Mouse (Mus musculus) neural tube, embryonic 13.5 days (tissue): ENCODE measurements around the gene Stard3. TPM values are rescaled to one million over a fixed set of nuclear protein-coding genes. Genes with fewer than 3 reads are reported as not detected.
A peak's percentile ranks its signal among the peaks of the same experiment; 100 is the strongest.
"Not testable (repeated sequence)": the region's sequence is repeated elsewhere in the genome, so short reads cannot be mapped to it uniquely, and the experiment has no call there.

Experiments
- ATAC-seq: fragments of 200-750 bp; cut with Nextera tagmentation; 2 replicates; pipeline ENCODE4 v1.8.0; 2017; ENCODE audit warnings: low read depth, mild to moderate bottlenecking, moderate TSS enrichment, moderate library complexity
- H3K27ac ChIP-seq: fragments of 300-500 bp; sonication (generic); replicated peaks from 2 replicates; pipeline ENCODE4 v1.5.1; 2015; ENCODE audit warnings: moderate library complexity, mild to moderate bottlenecking, inconsistent platforms
- H3K27me3 ChIP-seq: fragments of 300-500 bp; sonication (generic); 2 replicates; pipeline ENCODE4 v1.6.1; 2015; ENCODE audit warnings: mild to moderate bottlenecking, inconsistent platforms
- H3K36me3 ChIP-seq: fragments of 300-500 bp; sonication (generic); 2 replicates; pipeline ENCODE4 v1.6.1; 2015; ENCODE audit warnings: mild to moderate bottlenecking, inconsistent platforms
- H3K4me1 ChIP-seq: fragments of 300-500 bp; sonication (generic); replicated peaks from 2 replicates; pipeline ENCODE4 v1.6.1; 2015; ENCODE audit warnings: inconsistent platforms
- H3K4me2 ChIP-seq: fragments of 300-500 bp; sonication (generic); 2 replicates; pipeline ENCODE4 v1.6.1; 2015; ENCODE audit warnings: inconsistent platforms, mild to moderate bottlenecking, moderate library complexity
- H3K4me3 ChIP-seq: fragments of 300-500 bp; sonication (generic); 2 replicates; pipeline ENCODE4 v1.5.1; 2015; ENCODE audit warnings: mild to moderate bottlenecking, inconsistent platforms
- H3K9ac ChIP-seq: fragments of 300-500 bp; sonication (generic); 2 replicates; pipeline ENCODE4 v1.6.1; 2015; ENCODE audit warnings: moderate library complexity, mild to moderate bottlenecking, inconsistent platforms
- H3K9me3 ChIP-seq: fragments of 300-500 bp; sonication (generic); 2 replicates; pipeline ENCODE4 v1.6.1; 2016; ENCODE audit warnings: inconsistent platforms
- WGBS: fragments of 180-500 bp; shearing (Covaris S2); methylation state at CpG from one replicate; pipeline ENCODE4 v1.1.7; 2015; 5-methylcytosine and 5-hydroxymethylcytosine counted together
- polyA plus RNA-seq: library from polyadenylated mRNA; unstranded; fragments of >200 nt; fragmentation: Nextera tagmentation; extraction: Ambion mirVana; gene quantifications from 2 replicates; pipeline ENCODE4 v1.2.1, GENCODE M21; 2015

Stard3 gene
- polyA plus RNA-seq, 1 experiment from 2014 or later, result 39.7 TPM

GRCm38 (mm10) chr11:98371556-98372240 is 13.5 kb downstream of the Stard3 start:
- peaks cover 23% of the 10 kb centered on the region for H3K36me3 ChIP-seq
- no peaks in the 10 kb centered on the region for H3K9me3 ChIP-seq
- peak overlapping the region; percentile 52 for H3K27ac ChIP-seq
- H3K4me1 ChIP-seq, result peaks cover 22% of the 10 kb centered on the region
- no peak overlapping the region for H3K4me3 ChIP-seq
- 0 out of 2 replicates have a peak overlapping the region, but pooled peaks have one; percentile 14 for H3K4me2 ChIP-seq
- H3K27me3 ChIP-seq, result no peaks in the 10 kb centered on the region
- ATAC-seq, result peak; percentile 56
- 34% methylated on average over 10 of the region's 10 CpGs for WGBS
- H3K9ac ChIP-seq, result peak overlapping the region; percentile 8; the same call in 1 of the 2 replicates

GRCm38 (mm10) chr11:98372406-98372805 is 14.2 kb downstream of the Stard3 start:
- H3K36me3 ChIP-seq, result peaks cover 30% of the 10 kb centered on the region
- WGBS, result 5% methylated on average over 2 of the region's 2 CpGs
- no peaks in the 10 kb centered on the region for H3K27me3 ChIP-seq
- ATAC-seq, result no peak
- H3K4me3 ChIP-seq, result no peak overlapping the region
- peaks cover 22% of the 10 kb centered on the region for H3K4me1 ChIP-seq
- H3K4me2 ChIP-seq, result 0 out of 2 replicates have a peak overlapping the region, but pooled peaks have one; percentile 14
- no peaks in the 10 kb centered on the region for H3K9me3 ChIP-seq
- H3K27ac ChIP-seq, result 0 out of 2 replicates have a peak overlapping the region, but pooled peaks have one; percentile 52
- no peak overlapping the region for H3K9ac ChIP-seq

- no peak overlapping the region for H3K27ac ChIP-seq
- no peak for ATAC-seq
- no peaks in the 10 kb centered on the region for H3K27me3 ChIP-seq
- no peaks in the 10 kb centered on the region for H3K9me3 ChIP-seq
- H3K36me3 ChIP-seq, result peaks cover 38% of the 10 kb centered on the region
- no peak overlapping the region for H3K9ac ChIP-seq
- no peak overlapping the region for H3K4me2 ChIP-seq
- peaks cover 22% of the 10 kb centered on the region for H3K4me1 ChIP-seq
- H3K4me3 ChIP-seq, result no peak overlapping the region
- 90% methylated on average over 6 of the region's 6 CpGs for WGBS
Measured at GRCm38 (mm10) chr11:98373244-98373643, 15.1 kb downstream of the Stard3 start.

- Histone ChIP-seq H3K27ac (no peak overlapping the region), H3K4me2 (no peak overlapping the region), H3K4me1 (peaks cover 22% of the 10 kb centered on the region), H3K9me3 (no peaks in the 10 kb centered on the region), H3K36me3 (peaks cover 48% of the 10 kb centered on the region), H3K27me3 (no peaks in the 10 kb centered on the region), H3K9ac (no peak overlapping the region), H3K4me3 (no peak overlapping the region)
- 64% methylated on average over 8 of the region's 8 CpGs for WGBS
- no peak for ATAC-seq
Measured at GRCm38 (mm10) chr11:98374266-98374665, 16.1 kb downstream of the Stard3 start.

GRCm38 (mm10) chr11:98376756-98377155 is 18.6 kb downstream of the Stard3 start:
- WGBS, result 73% methylated on average over 5 of the region's 5 CpGs
- no peaks in the 10 kb centered on the region for H3K9me3 ChIP-seq
- H3K9ac ChIP-seq, result no peak overlapping the region
- H3K27me3 ChIP-seq, result no peaks in the 10 kb centered on the region
- H3K4me1 ChIP-seq, result peaks cover 9% of the 10 kb centered on the region
- no peak overlapping the region for H3K27ac ChIP-seq
- H3K4me3 ChIP-seq, result no peak overlapping the region
- H3K4me2 ChIP-seq, result no peak overlapping the region
- H3K36me3 ChIP-seq, result peaks cover 67% of the 10 kb centered on the region
- ATAC-seq, result no peak

GRCm38 (mm10) chr11:98377787-98378186 is 19.6 kb downstream of the Stard3 start:
- 90% methylated on average over 11 of the region's 11 CpGs for WGBS
- Histone ChIP-seq H3K27ac (no peak overlapping the region), H3K4me2 (no peak overlapping the region), H3K9ac (no peak overlapping the region), H3K27me3 (no peaks in the 10 kb centered on the region), H3K4me3 (no peak overlapping the region), H3K36me3 (peaks cover 67% of the 10 kb centered on the region), H3K4me1 (no peaks in the 10 kb centered on the region; the same call in 1 of the 2 replicates), H3K9me3 (no peaks in the 10 kb centered on the region)
- ATAC-seq, result no peak

GRCm38 (mm10) chr11:98379379-98379778 is 21.2 kb downstream of the Stard3 start:
- no peak overlapping the region for H3K9ac ChIP-seq
- no peaks in the 10 kb centered on the region for H3K9me3 ChIP-seq
- peaks cover 6% of the 10 kb centered on the region for H3K27me3 ChIP-seq
- H3K4me1 ChIP-seq, result no peaks in the 10 kb centered on the region
- no peak for ATAC-seq
- no peak overlapping the region for H3K27ac ChIP-seq
- H3K4me2 ChIP-seq, result no peak overlapping the region
- 93% methylated on average over 7 of the region's 7 CpGs for WGBS
- H3K36me3 ChIP-seq, result peaks cover 67% of the 10 kb centered on the region
- H3K4me3 ChIP-seq, result no peak overlapping the region

- Histone ChIP-seq H3K36me3 (peaks cover 60% of the 10 kb centered on the region), H3K27me3 (peaks cover 13% of the 10 kb centered on the region), H3K9ac (no peak overlapping the region), H3K4me3 (no peak overlapping the region), H3K4me2 (no peak overlapping the region), H3K9me3 (no peaks in the 10 kb centered on the region), H3K4me1 (no peaks in the 10 kb centered on the region; the same call in 1 of the 2 replicates), H3K27ac (no peak overlapping the region)
- 87% methylated on average over 6 of the region's 6 CpGs for WGBS
- no peak for ATAC-seq
Measured at GRCm38 (mm10) chr11:98380106-98380505, 21.9 kb downstream of the Stard3 start.

- Histone ChIP-seq H3K4me2 (no peak overlapping the region), H3K9ac (no peak overlapping the region)
- WGBS, result 91% methylated on average over 2 of the region's 2 CpGs
Measured at GRCm38 (mm10) chr11:98381651-98382050, 23.5 kb downstream of the Stard3 start.

GRCm38 (mm10) chr11:98382405-98382804 is 24.2 kb downstream of the Stard3 start:
- not testable (repeated sequence) for H3K27ac ChIP-seq, H3K4me2 ChIP-seq, H3K9ac ChIP-seq, H3K4me3 ChIP-seq, ATAC-seq, H3K4me1 ChIP-seq, H3K9me3 ChIP-seq
- H3K27me3 ChIP-seq, result peaks cover 36% of the 10 kb centered on the region
- 47% methylated on average over 2 of the region's 2 CpGs for WGBS
- H3K36me3 ChIP-seq, result peaks cover 37% of the 10 kb centered on the region

More at GRCm38 (mm10) chr11:98381651-98382050, 23.5 kb downstream of the Stard3 start:
- no peak overlapping the region for H3K27ac ChIP-seq
- H3K4me1 ChIP-seq, result no peaks in the 10 kb centered on the region; the same call in 1 of the 2 replicates
- peaks cover 29% of the 10 kb centered on the region for H3K27me3 ChIP-seq
- no peak for ATAC-seq
- H3K9me3 ChIP-seq, result no peaks in the 10 kb centered on the region
- peaks cover 44% of the 10 kb centered on the region for H3K36me3 ChIP-seq
- H3K4me3 ChIP-seq, result no peak overlapping the region

GRCm38 (mm10) chr11:98383261-98384030 is 25.3 kb downstream of the Stard3 start, which contains the start of gene Tcap:
Tcap (plus strand) TSS chr11:98383811.
- no peaks in the 10 kb centered on the region for H3K9me3 ChIP-seq
- peaks cover 27% of the 10 kb centered on the region for H3K36me3 ChIP-seq
- 65% methylated on average over 14 of the region's 14 CpGs for WGBS
- H3K4me2 ChIP-seq, result no peak within 1 kb of the TSS
- H3K27me3 ChIP-seq, result peaks cover 46% of the 10 kb centered on the region
- no peaks in the 10 kb centered on the region; the same call in 1 of the 2 replicates for H3K4me1 ChIP-seq
- no peak for ATAC-seq
- no peak within 1 kb of the TSS for H3K4me3 ChIP-seq
- no peak within 1 kb of the TSS for H3K9ac ChIP-seq
- H3K27ac ChIP-seq, result no peak within 1 kb of the TSS

- Histone ChIP-seq H3K9me3 (no peaks in the 10 kb centered on the region), H3K4me2 (no peak overlapping the region), H3K27me3 (peaks cover 53% of the 10 kb centered on the region), H3K36me3 (peaks cover 19% of the 10 kb centered on the region), H3K4me3 (no peak overlapping the region), H3K9ac (no peak overlapping the region), H3K27ac (no peak overlapping the region), H3K4me1 (no peaks in the 10 kb centered on the region; the same call in 1 of the 2 replicates)
- 73% methylated on average over 20 of the region's 20 CpGs for WGBS
- ATAC-seq, result no peak
Measured at GRCm38 (mm10) chr11:98384216-98384615, 26.0 kb downstream of the Stard3 start.
